Mouse (Mus musculus) liver, adult 2 months (tissue): ENCODE results near the gene Sorbs2. TPM values are rescaled to one million over a fixed set of nuclear protein-coding genes. Genes with fewer than 3 reads are reported as not detected.

ENCODE experiments used
- DNase-seq: peaks from one replicate; pipeline ENCODE4 v3.0.0-alpha.2; 2011; ENCODE audit warnings: low read depth, low spot score; ENCODE audit errors: extremely low read depth
- H3K27ac ChIP-seq: fragments of 200-500 bp; replicated peaks from 2 replicates; pipeline ENCODE4 v1.5.1; 2012; ENCODE audit warnings: low read depth, mild to moderate bottlenecking, control low read depth, inconsistent platforms, low read length; ENCODE audit not compliant: insufficient read depth
- H3K27me3 ChIP-seq: fragments of 200-500 bp; 2 replicates; pipeline ENCODE4 v1.6.1; 2012; ENCODE audit warnings: mild to moderate bottlenecking, moderate library complexity, low read length, inconsistent platforms; ENCODE audit not compliant: control insufficient read depth, insufficient read depth
- H3K36me3 ChIP-seq: fragments of 200-500 bp; 2 replicates; pipeline ENCODE4 v1.6.1; 2012; ENCODE audit warnings: low read length, inconsistent platforms; ENCODE audit not compliant: control insufficient read depth, insufficient read depth
- H3K4me1 ChIP-seq: fragments of 200-500 bp; 2 replicates; pipeline ENCODE4 v1.6.1; 2011; ENCODE audit warnings: low read length; ENCODE audit not compliant: control insufficient read depth, insufficient read depth
- H3K4me3 ChIP-seq: fragments of 200-500 bp; 2 replicates; pipeline ENCODE4 v1.5.1; 2011; ENCODE audit warnings: low read depth, mild to moderate bottlenecking, control low read depth, low read length, moderate library complexity; ENCODE audit not compliant: insufficient read depth
- H3K79me2 ChIP-seq: fragments of 200-500 bp; 2 replicates; pipeline ENCODE4 v1.6.1; 2012; ENCODE audit warnings: inconsistent platforms, mild to moderate bottlenecking, low read length, moderate library complexity; ENCODE audit not compliant: control insufficient read depth, insufficient read depth
- H3K9ac ChIP-seq: fragments of 200-500 bp; 2 replicates; pipeline ENCODE4 v1.6.1; 2012; ENCODE audit warnings: low read depth, mild to moderate bottlenecking, control low read depth, inconsistent platforms, low read length
- CTCF ChIP-seq: fragments of 200-500 bp; IDR thresholded peaks from 2 replicates; pipeline ENCODE4 v1.5.1; 2011; ENCODE audit warnings: low read depth, low read length, control low read depth
- POLR2A ChIP-seq: fragments of 200-500 bp; IDR thresholded peaks from 2 replicates; pipeline ENCODE4 v1.6.1; 2011; ENCODE audit warnings: low read length, control low read depth; ENCODE audit not compliant: insufficient read depth; ENCODE audit errors: extremely low read depth
- WGBS: fragments of 180-500 bp; shearing (Covaris S2); methylation state at CpG from one replicate; pipeline ENCODE4 v1.1.7; 2018; 5-methylcytosine and 5-hydroxymethylcytosine counted together
- polyA plus RNA-seq: library from polyadenylated mRNA; depleted of rRNA; stranded (reverse); fragments of >200 nt; gene quantifications from 2 replicates; pipeline ENCODE4 v1.2.3, GENCODE M21; 2012; rRNA removed
- total RNA-seq: library from RNA; depleted of rRNA; stranded (reverse); fragments of >200 nt; gene quantifications from 2 replicates; pipeline ENCODE4 v1.2.3, GENCODE M21; 2014; rRNA removed

Gene Sorbs2
- total RNA-seq: 40.7 and 60.9 TPM in 2 replicates
- polyA plus RNA-seq: 49.3 and 51.9 TPM in 2 replicates

- Histone ChIP-seq H3K79me2 (no peaks in the 10 kb centered on the region), H3K36me3 (no peaks in the 10 kb centered on the region), H3K27ac (no peak within 1 kb of the TSS), H3K4me3 (no peak within 1 kb of the TSS), H3K9ac (no peak within 1 kb of the TSS), H3K4me1 (no peaks in the 10 kb centered on the region), H3K27me3 (no peaks in the 10 kb centered on the region)
- TF ChIP-seq POLR2A (no peak), CTCF (no peak)
- no peak for DNase-seq
- WGBS: 45% methylated on average over 16 of the region's 16 CpGs
Measured at GRCm38 (mm10) chr8:45507634-45508321, at the start of gene Sorbs2. Gene Sorbs2 (plus strand): TSS chr8:45507788.

DNA sequence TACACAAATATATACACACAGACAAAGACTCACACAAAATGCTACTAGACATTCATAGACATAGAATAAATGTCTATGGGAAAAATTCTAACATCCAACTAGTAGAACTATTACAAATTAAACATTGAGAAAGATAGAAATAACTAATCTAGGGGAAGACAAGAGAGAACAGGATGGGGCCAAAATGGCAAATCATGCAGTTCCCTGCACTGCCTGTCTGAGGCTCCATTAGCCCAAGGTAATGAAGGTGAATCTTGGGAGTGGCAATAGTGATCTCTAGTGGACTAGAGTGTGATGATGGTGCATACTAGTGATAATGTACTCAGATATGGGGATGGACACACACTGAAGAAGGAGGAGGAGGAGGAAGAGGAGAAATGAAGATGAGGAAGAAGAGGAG, 49.7 kb upstream of the Sorbs2 start:
- no peak overlapping the region for H3K27ac ChIP-seq
- H3K4me3 ChIP-seq: no peak overlapping the region
- no peaks in the 10 kb centered on the region for H3K79me2 ChIP-seq
- no peak for TF ChIP-seq CTCF
- no peak for TF ChIP-seq POLR2A
- H3K4me1 ChIP-seq: no peaks in the 10 kb centered on the region
- no peaks in the 10 kb centered on the region for H3K27me3 ChIP-seq
- no peaks in the 10 kb centered on the region for H3K36me3 ChIP-seq
- DNase-seq: peak; percentile 4
- H3K9ac ChIP-seq: no peak overlapping the region

GRCm38 (mm10) chr8:45469006-45469405, 38.6 kb upstream of the Sorbs2 start:
- 88% methylated on average over 2 of the region's 2 CpGs for WGBS

GRCm38 (mm10) chr8:45469507-45470178, 37.9 kb upstream of the Sorbs2 start:
- no peaks in the 10 kb centered on the region for H3K27me3 ChIP-seq
- TF ChIP-seq POLR2A (no peak), CTCF (no peak)
- WGBS: 72% methylated on average over 8 of the region's 8 CpGs
- no peaks in the 10 kb centered on the region for H3K4me1 ChIP-seq
- no peak overlapping the region for H3K9ac ChIP-seq
- H3K36me3 ChIP-seq: no peaks in the 10 kb centered on the region
- H3K4me3 ChIP-seq: no peak overlapping the region
- H3K27ac ChIP-seq: no peak overlapping the region
- DNase-seq: no peak
- H3K79me2 ChIP-seq: no peaks in the 10 kb centered on the region

More at GRCm38 (mm10) chr8:45469006-45469405, 38.6 kb upstream of the Sorbs2 start:
- Histone ChIP-seq H3K36me3 (no peaks in the 10 kb centered on the region), H3K79me2 (no peaks in the 10 kb centered on the region), H3K4me3 (no peak overlapping the region), H3K27me3 (no peaks in the 10 kb centered on the region), H3K9ac (no peak overlapping the region), H3K27ac (no peak overlapping the region), H3K4me1 (no peaks in the 10 kb centered on the region)
- no peak for TF ChIP-seq CTCF
- TF ChIP-seq POLR2A: no peak
- no peak for DNase-seq

DNA sequence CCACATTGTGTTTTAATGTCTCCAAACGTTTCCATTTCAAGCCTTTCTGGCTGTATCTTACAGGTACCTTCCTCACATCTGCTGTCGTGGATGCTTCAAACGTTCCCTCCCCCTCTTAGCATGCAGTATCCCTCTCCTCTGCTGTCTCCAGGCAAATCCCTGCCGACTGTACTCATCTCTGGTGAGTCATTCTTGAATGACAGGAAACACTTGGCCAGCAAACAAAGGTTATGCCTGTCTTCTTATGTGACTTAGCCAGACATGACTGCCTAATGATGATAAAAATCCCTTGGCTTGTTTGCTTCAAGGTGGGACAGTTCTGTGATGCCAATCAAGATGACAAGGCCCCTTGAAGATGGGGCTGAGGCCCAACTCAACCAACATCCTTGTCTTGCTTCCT, 26.7 kb upstream of the Sorbs2 start:
- no peaks in the 10 kb centered on the region for H3K36me3 ChIP-seq
- no peaks in the 10 kb centered on the region for H3K79me2 ChIP-seq
- WGBS: 72% methylated on average over 4 of the region's 4 CpGs
- no peak overlapping the region for H3K27ac ChIP-seq
- TF ChIP-seq POLR2A: no peak
- TF ChIP-seq CTCF: no peak
- no peak overlapping the region for H3K4me3 ChIP-seq
- H3K27me3 ChIP-seq: no peaks in the 10 kb centered on the region
- no peak overlapping the region for H3K9ac ChIP-seq
- no peak for DNase-seq
- no peaks in the 10 kb centered on the region for H3K4me1 ChIP-seq

DNA sequence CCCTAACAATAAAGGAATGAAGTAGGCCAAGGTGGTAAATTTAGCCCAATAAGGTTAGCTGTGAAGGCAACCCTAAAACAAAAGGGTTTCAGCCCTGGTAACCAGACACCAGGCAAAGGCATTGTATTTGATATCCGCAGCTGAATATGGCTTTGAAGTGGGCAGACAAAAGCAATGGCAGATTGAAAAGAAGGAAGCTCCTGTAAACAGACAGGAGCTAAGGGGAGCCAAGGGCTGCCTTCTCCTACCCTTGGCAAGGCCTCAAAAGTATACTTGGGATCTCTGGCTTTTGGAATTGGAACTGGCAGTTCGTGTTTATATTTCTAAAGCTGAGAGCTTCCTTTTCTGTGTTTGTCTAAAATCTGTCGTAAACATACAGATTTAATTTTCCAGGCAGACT, 21.3 kb upstream of the Sorbs2 start:
- Histone ChIP-seq H3K4me3 (no peak overlapping the region), H3K79me2 (no peaks in the 10 kb centered on the region), H3K27me3 (no peaks in the 10 kb centered on the region), H3K27ac (no peak overlapping the region), H3K36me3 (no peaks in the 10 kb centered on the region), H3K9ac (no peak overlapping the region), H3K4me1 (no peaks in the 10 kb centered on the region)
- no peak for DNase-seq
- WGBS: 87% methylated on average over 3 of the region's 3 CpGs
- TF ChIP-seq CTCF: no peak
- no peak for TF ChIP-seq POLR2A
